Mouse (Mus musculus) CH12.LX (cell line): ENCODE results near the gene Card9. TPM values are rescaled to one million over a fixed set of nuclear protein-coding genes. Genes with fewer than 3 reads are reported as not detected.

Source experiments
- DNase-seq: peaks from one replicate; pipeline ENCODE4 v3.0.0-alpha.2; 2013; ENCODE audit errors: extremely low read depth
- H3K27ac ChIP-seq: 2 replicates; pipeline ENCODE4 v1.5.1; 2012; ENCODE audit warnings: low read depth, mild to moderate bottlenecking, control low read depth, moderate library complexity; ENCODE audit not compliant: insufficient read depth
- H3K27me3 ChIP-seq: replicated peaks from 2 replicates; pipeline ENCODE3; 2012; ENCODE audit warnings: inconsistent platforms
- H3K36me3 ChIP-seq, 2 experiments: replicated peaks in 1 of 2; 2 replicates each; pipeline versions ENCODE3 to v1.6.1; 2012; ENCODE audit warnings: inconsistent platforms in 1 of 2, low read length in 1 of 2, mild to moderate bottlenecking in 1 of 2, mixed read lengths in 1 of 2, moderate library complexity in 1 of 2; ENCODE audit not compliant: control insufficient read depth in 1 of 2, insufficient read depth in 1 of 2
- H3K4me1 ChIP-seq, 2 experiments: 2 replicates each; pipeline ENCODE4 v1.6.1; 2012; ENCODE audit warnings: inconsistent platforms in 1 of 2, moderate library complexity in 1 of 2; ENCODE audit not compliant: insufficient read depth in 2 of 2, control insufficient read depth in 1 of 2
- H3K4me2 ChIP-seq: 2 replicates; pipeline ENCODE4 v1.6.1; 2012; ENCODE audit warnings: low read depth, mild to moderate bottlenecking, control low read depth; ENCODE audit not compliant: poor library complexity, insufficient read depth, severe bottlenecking
- H3K4me3 ChIP-seq, 3 experiments: fragments of 150-350 bp in 1 of 3; sonication (generic) in 1 of 3; replicated peaks in 1 of 3; 2 replicates each; pipeline versions ENCODE3 to v1.5.1; 2011 to 2012; ENCODE audit warnings: low read depth in 2 of 3, low read length in 2 of 3, mild to moderate bottlenecking in 2 of 3, moderate library complexity in 2 of 3, control low read depth in 1 of 3, improper control_type of control experiment in 1 of 3, inconsistent platforms in 1 of 3, mixed read lengths in 1 of 3; ENCODE audit not compliant: poor library complexity in 1 of 3
- H3K79me2 ChIP-seq: replicated peaks from 2 replicates; pipeline ENCODE4 v1.6.1; 2012; ENCODE audit warnings: mild to moderate bottlenecking, moderate library complexity; ENCODE audit not compliant: control insufficient read depth, poor library complexity, insufficient read depth, severe bottlenecking; ENCODE audit errors: extremely low read depth
- H3K9ac ChIP-seq: 2 replicates; pipeline ENCODE4 v1.6.1; 2012; ENCODE audit warnings: low read depth, mild to moderate bottlenecking, control low read depth, moderate library complexity; ENCODE audit not compliant: insufficient read depth
- H3K9me3 ChIP-seq: replicated peaks from 2 replicates; pipeline ENCODE3; 2012; ENCODE audit warnings: low read length, inconsistent platforms, mixed read lengths
- CHD1 ChIP-seq: IDR thresholded peaks from 2 replicates; pipeline ENCODE4 v1.6.1; 2012; ENCODE audit warnings: low read depth, low read length, improper control_type of control experiment, inconsistent platforms
- CTCF ChIP-seq, 2 experiments: IDR thresholded peaks in 1 of 2; conservative IDR thresholded peaks in 1 of 2; 2 replicates each; pipeline ENCODE4 v1.5.1; 2011 to 2012; ENCODE audit warnings: low read depth in 2 of 2, low read length in 2 of 2, improper control_type of control experiment in 1 of 2, inconsistent platforms in 1 of 2, mild to moderate bottlenecking in 1 of 2, moderate library complexity in 1 of 2
- E2F4 ChIP-seq: IDR thresholded peaks from 2 replicates; pipeline ENCODE4 v1.6.1; 2011; ENCODE audit warnings: low read depth, low read length, improper control_type of control experiment; ENCODE audit not compliant: insufficient replicate concordance
- ELF1 ChIP-seq: IDR thresholded peaks from 2 replicates; pipeline ENCODE4 v1.6.1; 2014; ENCODE audit warnings: low read depth, mild to moderate bottlenecking, inconsistent platforms, low read length, improper control_type of control experiment
- EP300 ChIP-seq: IDR thresholded peaks from 2 replicates; pipeline ENCODE4 v1.6.1; 2011; ENCODE audit warnings: low read length, improper control_type of control experiment
- ETS1 ChIP-seq: conservative IDR thresholded peaks from 2 replicates; pipeline ENCODE4 v1.6.1; 2012; ENCODE audit warnings: low read depth, mild to moderate bottlenecking, inconsistent platforms, low read length, improper control_type of control experiment, moderate library complexity
- JUND ChIP-seq: conservative IDR thresholded peaks from 2 replicates; pipeline ENCODE4 v1.6.1; 2011; ENCODE audit warnings: low read depth, low read length, improper control_type of control experiment
- MAFK ChIP-seq: IDR thresholded peaks from 2 replicates; pipeline ENCODE4 v1.6.1; 2011; ENCODE audit warnings: low read length, improper control_type of control experiment; ENCODE audit not compliant: insufficient replicate concordance
- MAX ChIP-seq: IDR thresholded peaks from 2 replicates; pipeline ENCODE4 v1.6.1; 2011; ENCODE audit warnings: low read length, improper control_type of control experiment
- MAZ ChIP-seq: IDR thresholded peaks from 2 replicates; pipeline ENCODE4 v1.6.1; 2012; ENCODE audit warnings: low read depth, mild to moderate bottlenecking, inconsistent platforms, low read length, improper control_type of control experiment, moderate library complexity
- MXI1 ChIP-seq: IDR thresholded peaks from 2 replicates; pipeline ENCODE4 v1.6.1; 2011; ENCODE audit warnings: mild to moderate bottlenecking, low read depth, low read length, improper control_type of control experiment
- MYC ChIP-seq: IDR thresholded peaks from 2 replicates; pipeline ENCODE4 v1.6.1; 2011; ENCODE audit warnings: low read depth, mild to moderate bottlenecking, improper control_type of control experiment, low read length
- NELFE ChIP-seq: IDR thresholded peaks from 2 replicates; pipeline ENCODE4 v1.6.1; 2011; ENCODE audit warnings: low read depth, low read length, improper control_type of control experiment
- NRF1 ChIP-seq: IDR thresholded peaks from 2 replicates; pipeline ENCODE4 v1.6.1; 2014; ENCODE audit warnings: low read depth, mild to moderate bottlenecking, inconsistent platforms, low read length, improper control_type of control experiment, moderate library complexity
- PAX5 ChIP-seq: IDR thresholded peaks from 2 replicates; pipeline ENCODE4 v1.6.1; 2012; ENCODE audit warnings: low read length, inconsistent platforms, mixed read lengths
- POLR2AphosphoS2 ChIP-seq: IDR thresholded peaks from 2 replicates; pipeline ENCODE4 v1.6.1; 2011; ENCODE audit warnings: low read depth, low read length, improper control_type of control experiment
- RAD21 ChIP-seq: IDR thresholded peaks from 2 replicates; pipeline ENCODE4 v1.6.1; 2011; ENCODE audit warnings: low read depth, mild to moderate bottlenecking, low read length, improper control_type of control experiment, moderate library complexity
- RCOR1 ChIP-seq: conservative IDR thresholded peaks from 2 replicates; pipeline ENCODE4 v1.6.1; 2012; ENCODE audit warnings: low read depth, mild to moderate bottlenecking, inconsistent platforms, low read length, improper control_type of control experiment
- SIN3A ChIP-seq: IDR thresholded peaks from 2 replicates; pipeline ENCODE4 v1.6.1; 2012; ENCODE audit warnings: low read length, improper control_type of control experiment, inconsistent platforms
- SMC3 ChIP-seq: IDR thresholded peaks from 2 replicates; pipeline ENCODE4 v1.6.1; 2011; ENCODE audit warnings: low read depth, low read length, improper control_type of control experiment
- TBP ChIP-seq: conservative IDR thresholded peaks from 2 replicates; pipeline ENCODE4 v1.6.1; 2011; ENCODE audit warnings: low read depth, low read length, improper control_type of control experiment
- TCF12 ChIP-seq: IDR thresholded peaks from 2 replicates; pipeline ENCODE4 v1.6.1; 2014; ENCODE audit warnings: low read depth, mild to moderate bottlenecking, inconsistent platforms, low read length, improper control_type of control experiment
- ZMIZ1 ChIP-seq: IDR thresholded peaks from 2 replicates; pipeline ENCODE4 v1.6.1; 2012; ENCODE audit warnings: low read depth, mild to moderate bottlenecking, inconsistent platforms, low read length, improper control_type of control experiment
- ZNF384 ChIP-seq: IDR thresholded peaks from 2 replicates; pipeline ENCODE4 v1.6.1; 2012; ENCODE audit warnings: low read depth, low read length, improper control_type of control experiment, inconsistent platforms
- dilution Hi-C: fragments of 300-500 bp; cut with MboI; formaldehyde crosslinking; loops from 2 replicates; pipeline ENCODE4 v1.14.3; 2020; ENCODE audit warnings: low sequenced_read_pairs; ENCODE audit not compliant: extremely low pct_unique_long_range_greater_than_20kb, extremely low pct_ligation_motif_present
- in situ Hi-C: fragments of 300-500 bp; cut with MboI; formaldehyde crosslinking; loops from 3 replicates; pipeline ENCODE4 v1.14.3; 2019; ENCODE audit warnings: low sequenced_read_pairs, low pct_ligation_motif_present, low pct_unique_long_range_greater_than_20kb, mixed read lengths
- polyA plus RNA-seq: library from polyadenylated mRNA; unstranded; fragments of >175 nt; gene quantifications from 2 replicates; pipeline ENCODE4 v1.2.1, GENCODE M21; 2012; ENCODE audit warnings: low read depth; ENCODE audit not compliant: insufficient read length
- total RNA-seq, 2 experiments: library from RNA; depleted of rRNA; stranded (reverse); fragments of 300-350 nt in 1 of 2; fragments of >200 nt in 1 of 2; gene quantifications; 2 replicates each; pipeline ENCODE4 v1.2.3; 2012 to 2014

Card9 gene
- total and polyA plus RNA-seq, 3 experiments: 0.32 to 0.44 (median 0.42) TPM

- H3K4me2 ChIP-seq: no peak overlapping the region
- TF ChIP-seq NELFE (no peak), RAD21 (no peak), ELF1 (0 out of 2 replicates have a peak, but pooled peaks have one; percentile 37), MAZ (no peak), ZMIZ1 (no peak), CHD1 (no peak), E2F4 (no peak), ZNF384 (peak; percentile 37; the same call in 1 of the 2 replicates), TCF12 (peak; percentile 17; the same call in 1 of the 2 replicates), EP300 (0 out of 2 replicates have a peak, but pooled peaks have one; percentile 15), ETS1 (0 out of 2 replicates have a peak, but pooled peaks have one; percentile 19), MYC (peak; percentile 56; the same call in 1 of the 2 replicates), RCOR1 (no peak), SMC3 (no peak), MAFK (no peak), MXI1 (peak; percentile 32), CTCF (conservative IDR thresholded peaks at IDR 0.05 in 1 of 2, IDR thresholded peaks at IDR 0.05 in 1 of 2; ENCODE audit: low read depth in 2 of 2, low read length in 2 of 2) (no peak), POLR2AphosphoS2 (no peak), SIN3A (0 out of 2 replicates have a peak, but pooled peaks have one; percentile 42), JUND (no peak), PAX5 (no peak), MAX (peak; percentile 59), TBP (0 out of 2 replicates have a peak, but pooled peaks have one; percentile 53), NRF1 (no peak)
- no peaks in the 10 kb centered on the region for H3K9me3 ChIP-seq
- peaks cover 2% of the 10 kb centered on the region for H3K27me3 ChIP-seq
- H3K4me3 ChIP-seq: no peak overlapping the region
- DNase-seq: peak; percentile 91
- peaks cover 0 to 2% of the 10 kb centered on the region in 2 experiments for H3K36me3 ChIP-seq
- dilution Hi-C loops (no loop called here), in situ Hi-C loops (loop anchor here (5.0 kb wide), 1 partner anchor 234 kb away; no protein-coding TSS in a partner anchor)
- H3K79me2 ChIP-seq: no peaks in the 10 kb centered on the region
- peaks cover 3 to 51% of the 10 kb centered on the region in 2 experiments for H3K4me1 ChIP-seq
- H3K27ac ChIP-seq: no peak overlapping the region
- no peak overlapping the region for H3K9ac ChIP-seq
These were observed 32.9 kb downstream of the Card9 start for GRCm38 (mm10) chr2:26327852-26328251.
